Mouse (Mus musculus): Measurements from ENCODE around the gene Rnaseh1. TPM values are rescaled to one million over a fixed set of nuclear protein-coding genes. Genes with fewer than 3 reads are reported as not detected.
A peak's percentile ranks its signal among the peaks of the same experiment; 100 is the strongest.

Rnaseh1 gene
- polyA plus RNA-seq, 1 experiment from 2014 or later: 19.6 TPM

- 67% methylated on average over 7 of the region's 7 CpGs for WGBS
- 0 out of 2 replicates have a peak, but pooled peaks cover 2% of the 10 kb centered on the region for H3K27me3 ChIP-seq (replicated peaks)
- no peak overlapping the region for H3K4me2 ChIP-seq
- H3K36me3 ChIP-seq: peaks cover 52% of the 10 kb centered on the region
- H3K4me3 ChIP-seq: no peak overlapping the region
- H3K27ac ChIP-seq (replicated peaks): 0 out of 2 replicates have a peak overlapping the region, but pooled peaks have one; percentile 3
- H3K4me1 ChIP-seq: peaks cover 18% of the 10 kb centered on the region
- ATAC-seq (ENCODE audit: extremely low read depth, insufficient number of reproducible peaks, low FRiP score, low TSS enrichment): no peak
- H3K9me3 ChIP-seq: no peaks in the 10 kb centered on the region
- H3K9ac ChIP-seq: no peak overlapping the region
Observed at GRCm38 (mm10) chr12:28694776-28695175, 45.4 kb downstream of the Rnaseh1 start.

GRCm38 (mm10) chr12:28697821-28698595, 48.6 kb downstream of the Rnaseh1 start:
- no peak overlapping the region for H3K9ac ChIP-seq
- H3K9me3 ChIP-seq: no peaks in the 10 kb centered on the region
- H3K4me3 ChIP-seq: no peak overlapping the region
- H3K27me3 ChIP-seq (replicated peaks): 0 out of 2 replicates have a peak, but pooled peaks cover 2% of the 10 kb centered on the region
- no peak for ATAC-seq (ENCODE audit: extremely low read depth, insufficient number of reproducible peaks, low FRiP score, low TSS enrichment)
- peaks cover 26% of the 10 kb centered on the region for H3K36me3 ChIP-seq
- H3K4me2 ChIP-seq: no peak overlapping the region
- WGBS: 86% methylated on average over 14 of the region's 14 CpGs
- H3K27ac ChIP-seq (replicated peaks): no peak overlapping the region
- peaks cover 32% of the 10 kb centered on the region for H3K4me1 ChIP-seq

GRCm38 (mm10) chr12:28699086-28699485, 49.7 kb downstream of the Rnaseh1 start:
- no peaks in the 10 kb centered on the region for H3K9me3 ChIP-seq
- H3K4me2 ChIP-seq: no peak overlapping the region
- 67% methylated on average over 5 of the region's 5 CpGs for WGBS
- H3K27ac ChIP-seq (replicated peaks): no peak overlapping the region
- H3K4me3 ChIP-seq: no peak overlapping the region
- H3K9ac ChIP-seq: no peak overlapping the region
- ATAC-seq (ENCODE audit: extremely low read depth, insufficient number of reproducible peaks, low FRiP score, low TSS enrichment): no peak
- H3K27me3 ChIP-seq (replicated peaks): 0 out of 2 replicates have a peak, but pooled peaks cover 2% of the 10 kb centered on the region
- H3K36me3 ChIP-seq: peaks cover 29% of the 10 kb centered on the region
- peaks cover 27% of the 10 kb centered on the region for H3K4me1 ChIP-seq

DNA sequence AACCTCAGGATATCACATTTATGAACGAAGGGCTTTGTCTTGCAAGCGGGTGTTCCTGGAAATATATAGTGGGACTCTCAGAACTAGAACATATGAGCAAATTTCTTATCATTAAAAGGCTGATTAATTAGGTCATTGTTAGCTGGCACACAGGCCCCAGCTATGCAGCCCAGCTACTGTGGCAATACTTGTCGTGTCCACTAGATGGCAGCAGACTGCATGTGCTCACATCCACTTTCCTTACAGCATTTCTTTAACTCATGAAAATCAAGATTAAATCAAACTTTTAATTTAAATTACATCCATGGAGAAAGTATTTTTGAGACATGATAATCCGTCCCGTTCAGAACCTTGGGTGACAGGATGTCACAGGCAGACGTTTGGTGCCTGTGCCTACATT, 50.3 kb downstream of the Rnaseh1 start:
- Histone ChIP-seq H3K4me3 (no peak overlapping the region), H3K9me3 (no peaks in the 10 kb centered on the region), H3K4me1 (peaks cover 21% of the 10 kb centered on the region), H3K27ac (replicated peaks) (peak overlapping the region; percentile 77), H3K4me2 (no peak overlapping the region), H3K27me3 (replicated peaks) (0 out of 2 replicates have a peak, but pooled peaks cover 2% of the 10 kb centered on the region), H3K9ac (peak overlapping the region; percentile 42; the same call in 1 of the 2 replicates), H3K36me3 (peaks cover 29% of the 10 kb centered on the region)
- no peak for ATAC-seq (ENCODE audit: extremely low read depth, insufficient number of reproducible peaks, low FRiP score, low TSS enrichment)
- 13% methylated on average over 6 of the region's 6 CpGs for WGBS

DNA sequence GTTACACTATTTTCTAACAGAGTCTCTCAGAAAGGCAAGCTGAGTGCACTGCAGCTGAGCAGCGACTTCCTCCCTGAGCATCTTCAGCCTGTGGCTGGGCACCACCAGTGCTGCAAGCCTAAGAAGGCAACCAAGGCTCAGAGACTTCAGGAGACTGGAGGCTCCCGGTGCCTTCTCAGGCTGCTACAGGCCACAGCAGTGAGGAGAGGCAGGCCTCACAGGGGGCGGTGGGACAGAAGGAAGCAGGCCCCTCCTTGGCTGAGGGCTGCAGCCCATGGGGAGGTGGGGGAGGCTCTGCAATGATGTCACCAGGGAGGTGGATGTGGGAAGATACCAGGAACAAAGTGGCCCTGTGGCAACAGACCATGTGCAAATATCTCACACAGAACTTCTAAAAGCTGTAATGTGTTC, 50.7 kb downstream of the Rnaseh1 start:
- 26% methylated on average over 3 of the region's 3 CpGs for WGBS
- Histone ChIP-seq H3K36me3 (peaks cover 29% of the 10 kb centered on the region), H3K9me3 (no peaks in the 10 kb centered on the region), H3K4me2 (0 out of 2 replicates have a peak overlapping the region, but pooled peaks have one; percentile 24), H3K9ac (peak overlapping the region; percentile 42), H3K4me3 (no peak overlapping the region), H3K4me1 (peaks cover 17% of the 10 kb centered on the region), H3K27ac (replicated peaks) (peak overlapping the region; percentile 77), H3K27me3 (replicated peaks) (0 out of 2 replicates have a peak, but pooled peaks cover 2% of the 10 kb centered on the region)
- no peak for ATAC-seq (ENCODE audit: extremely low read depth, insufficient number of reproducible peaks, low FRiP score, low TSS enrichment)

GRCm38 (mm10) chr12:28700561-28701025, 51.2 kb downstream of the Rnaseh1 start:
- Histone ChIP-seq H3K4me2 (peak overlapping the region; percentile 24; the same call in 1 of the 2 replicates), H3K9me3 (no peaks in the 10 kb centered on the region), H3K4me3 (no peak overlapping the region), H3K9ac (peak overlapping the region; percentile 26; the same call in 1 of the 2 replicates), H3K4me1 (peaks cover 15% of the 10 kb centered on the region), H3K27ac (replicated peaks) (peak overlapping the region; percentile 77), H3K27me3 (replicated peaks) (0 out of 2 replicates have a peak, but pooled peaks cover 2% of the 10 kb centered on the region), H3K36me3 (peaks cover 29% of the 10 kb centered on the region)
- 38% methylated on average over 19 of the region's 19 CpGs for WGBS
- peak; percentile 49; the same call in 1 of the 2 replicates for ATAC-seq (ENCODE audit: extremely low read depth, insufficient number of reproducible peaks, low FRiP score, low TSS enrichment)

DNA sequence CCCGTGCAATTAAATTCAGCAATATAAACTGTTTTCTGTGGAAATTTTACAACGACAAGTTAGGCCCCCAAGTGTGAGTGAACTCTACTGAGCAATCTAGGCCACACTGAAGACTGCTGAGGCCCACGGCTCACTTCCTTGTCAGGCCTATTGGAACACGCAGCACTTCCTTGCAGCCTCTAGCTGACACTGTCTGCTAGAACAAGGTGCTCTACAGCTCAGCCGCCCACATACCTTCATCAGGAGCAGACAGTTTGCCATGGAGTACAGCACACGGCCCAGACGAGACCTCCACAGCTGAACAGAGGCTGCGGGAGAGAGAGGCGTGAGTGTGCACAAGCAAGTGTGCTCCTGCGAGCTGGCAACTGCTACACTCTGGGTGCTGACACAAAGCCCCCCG, 51.9 kb downstream of the Rnaseh1 start:
- 84% methylated on average over 11 of the region's 11 CpGs for WGBS
- Histone ChIP-seq H3K27ac (replicated peaks) (no peak overlapping the region), H3K4me2 (no peak overlapping the region), H3K9me3 (no peaks in the 10 kb centered on the region), H3K9ac (no peak overlapping the region), H3K4me3 (no peak overlapping the region), H3K36me3 (peaks cover 24% of the 10 kb centered on the region), H3K4me1 (peaks cover 15% of the 10 kb centered on the region), H3K27me3 (replicated peaks) (0 out of 2 replicates have a peak, but pooled peaks cover 2% of the 10 kb centered on the region)
- no peak for ATAC-seq (ENCODE audit: extremely low read depth, insufficient number of reproducible peaks, low FRiP score, low TSS enrichment)

GRCm38 (mm10) chr12:28704381-28704780, 55.0 kb downstream of the Rnaseh1 start:
- Histone ChIP-seq H3K9ac (no peak overlapping the region), H3K4me3 (no peak overlapping the region), H3K4me2 (no peak overlapping the region), H3K9me3 (no peaks in the 10 kb centered on the region), H3K36me3 (peaks cover 25% of the 10 kb centered on the region), H3K27ac (replicated peaks) (no peak overlapping the region), H3K4me1 (peaks cover 15% of the 10 kb centered on the region), H3K27me3 (replicated peaks) (no peaks in the 10 kb centered on the region)
- no peak for ATAC-seq (ENCODE audit: extremely low read depth, insufficient number of reproducible peaks, low FRiP score, low TSS enrichment)
- WGBS: 42% methylated on average over 12 of the region's 12 CpGs

DNA sequence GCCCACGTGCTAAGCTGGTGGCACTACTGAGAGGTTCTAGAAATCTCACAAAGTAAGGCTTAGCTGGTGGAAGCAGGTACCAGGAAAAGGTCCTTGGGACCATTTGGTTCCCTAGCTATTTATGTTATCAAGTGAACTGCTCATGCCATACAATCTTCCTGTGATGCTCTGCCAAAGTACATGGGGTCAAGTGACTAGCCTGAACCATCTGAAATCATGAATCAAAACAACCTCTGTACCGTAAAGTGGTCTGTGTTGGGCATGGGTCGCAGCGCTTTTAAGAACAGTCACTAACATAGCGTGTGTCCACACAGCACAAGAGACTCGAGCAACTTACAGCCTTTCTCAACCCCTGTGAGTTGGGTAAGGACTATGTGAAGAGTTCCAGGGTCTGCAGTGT, 55.8 kb downstream of the Rnaseh1 start:
- Histone ChIP-seq H3K9me3 (no peaks in the 10 kb centered on the region), H3K9ac (no peak overlapping the region), H3K4me3 (no peak overlapping the region), H3K4me2 (no peak overlapping the region), H3K27ac (replicated peaks) (no peak overlapping the region), H3K36me3 (peaks cover 33% of the 10 kb centered on the region), H3K27me3 (replicated peaks) (no peaks in the 10 kb centered on the region), H3K4me1 (peaks cover 10% of the 10 kb centered on the region)
- no peak for ATAC-seq (ENCODE audit: extremely low read depth, insufficient number of reproducible peaks, low FRiP score, low TSS enrichment)
- 82% methylated on average over 6 of the region's 6 CpGs for WGBS

DNA sequence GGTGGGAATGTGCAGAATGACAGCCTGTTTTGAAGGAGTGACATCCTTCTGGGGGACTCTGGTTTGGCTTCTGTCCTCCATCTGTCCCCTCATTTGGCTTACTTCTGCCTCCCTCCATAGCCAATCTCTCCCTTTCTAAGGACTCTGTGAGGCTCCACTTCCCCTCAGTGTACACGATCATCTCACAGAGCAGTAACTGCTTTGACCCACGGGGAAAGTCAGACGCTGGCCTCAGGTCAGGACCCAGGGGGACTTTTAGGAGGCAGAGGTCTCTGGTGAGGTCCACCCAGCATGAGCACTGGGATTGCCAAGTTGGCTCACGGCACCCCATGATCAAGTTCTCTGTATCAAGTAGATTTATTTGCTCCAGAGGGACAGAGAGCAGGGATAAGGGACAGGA, 58.8 kb downstream of the Rnaseh1 start:
- 80% methylated on average over 4 of the region's 4 CpGs for WGBS
- no peaks in the 10 kb centered on the region for H3K27me3 ChIP-seq (replicated peaks)
- no peak overlapping the region for H3K9ac ChIP-seq
- H3K4me3 ChIP-seq: no peak overlapping the region
- H3K27ac ChIP-seq (replicated peaks): no peak overlapping the region
- peaks cover 57% of the 10 kb centered on the region for H3K36me3 ChIP-seq
- no peak overlapping the region for H3K4me2 ChIP-seq
- no peak for ATAC-seq (ENCODE audit: extremely low read depth, insufficient number of reproducible peaks, low FRiP score, low TSS enrichment)
- no peaks in the 10 kb centered on the region for H3K4me1 ChIP-seq
- H3K9me3 ChIP-seq: no peaks in the 10 kb centered on the region
